Mouse (Mus musculus): Measurements from ENCODE around the gene Gm20509. TPM values are rescaled to one million over a fixed set of nuclear protein-coding genes. Genes with fewer than 3 reads are reported as not detected.

Gene Gm20509
- total RNA-seq, 2 experiments from 2014 or later: not detected

Other genes starting within 250 kb of the Gm20509 start
- gene Pygo1, start 176.8 kb upstream of the Gm20509 start, total RNA-seq (2021): 1 to 10 TPM; 3.5 to 5.0 TPM
- gene Dyx1c1, start 143.7 kb upstream of the Gm20509 start, total RNA-seq (2021): under 1 TPM; 0.66 to 0.85 TPM
- gene Gm44503, start 143.6 kb upstream of the Gm20509 start, total RNA-seq (2021): under 1 TPM in 1 of 2 experiments, not detected in 1; 0.21 TPM
- 10 to 100 TPM; 11.3 to 12.4 TPM for gene Ccpg1os, start 117.1 kb upstream of the Gm20509 start, total RNA-seq (2021)
- 10 to 100 TPM; 71.0 to 73.8 TPM for gene Ccpg1, start 117.0 kb upstream of the Gm20509 start, total RNA-seq (2021)
- 10 to 100 TPM in 1 of 2 experiments, 1 to 10 TPM in 1; 7.6 to 12.1 TPM for gene Pigb, start 62.1 kb upstream of the Gm20509 start, total RNA-seq (2021)
- gene Rab27a, start 57.6 kb upstream of the Gm20509 start, total RNA-seq (2021): 10 to 100 TPM; 21.9 to 27.0 TPM
- under 1 TPM; 0.72 to 0.94 TPM for gene Khdc3, start 634 bp upstream of the Gm20509 start, total RNA-seq (2021)
- 10 to 100 TPM; 61.2 to 63.7 TPM for gene Rsl24d1, start 11.0 kb downstream of the Gm20509 start, total RNA-seq (2021)